Mouse (Mus musculus) ES-E14 (cell line): ENCODE measurements around the gene Arhgef40.

Experiments
- CHD2 ChIP-seq: IDR thresholded peaks from 2 replicates; pipeline ENCODE4 v1.6.1; 2014; ENCODE audit warnings: mild to moderate bottlenecking, low read depth, low read length, inconsistent platforms
- HCFC1 ChIP-seq: IDR thresholded peaks from 2 replicates; pipeline ENCODE4 v1.6.1; 2012; ENCODE audit warnings: low read length, inconsistent platforms, borderline replicate concordance; ENCODE audit not compliant: insufficient read depth
- ZC3H11A ChIP-seq: IDR thresholded peaks from 2 replicates; pipeline ENCODE4 v1.6.1; 2012; ENCODE audit warnings: low read depth, mild to moderate bottlenecking, inconsistent platforms, low read length, borderline replicate concordance
- ZNF384 ChIP-seq: IDR thresholded peaks from 2 replicates; pipeline ENCODE4 v1.6.1; 2012; ENCODE audit warnings: low read depth, low read length, inconsistent platforms

- TF ChIP-seq HCFC1 (no peak), CHD2 (peak; percentile 36; the same call in 1 of the 2 replicates), ZC3H11A (no peak), ZNF384 (no peak)
Observed at GRCm38 (mm10) chr14:52022244-52022708, 37.8 kb downstream of the Arhgef40 start.
